Mouse (Mus musculus) liver, postnatal 0 days (tissue): Measurements from ENCODE around the gene Cic.

Experiments
- CTCF ChIP-seq: sonication (generic); IDR thresholded peaks from 2 replicates; pipeline ENCODE4 v1.5.1; 2016; ENCODE audit warnings: antibody characterized with exemption, low read depth
- EP300 ChIP-seq: IDR thresholded peaks from 2 replicates; pipeline ENCODE4 v1.6.1; 2016; ENCODE audit warnings: antibody characterized with exemption, low read depth, mild to moderate bottlenecking

- no peak for TF ChIP-seq CTCF
- no peak for TF ChIP-seq EP300
Observed at GRCm38 (mm10) chr7:25271651-25272444, 4.3 kb downstream of the Cic start.
